Mouse (Mus musculus) cerebellum, adult 11-12 months (tissue): ENCODE results near the gene Plekhj1.
"Not testable (repeated sequence)": the region's sequence is repeated elsewhere in the genome, so short reads cannot be mapped to it uniquely, and the experiment has no call there.

Experiments used
- DNase-seq: peaks from one replicate; pipeline ENCODE4 v3.0.0; 2022

Gene Plekhj1

GRCm38 (mm10) chr10:80826151-80827062 lies 28.0 kb upstream of the Plekhj1 start, which contains the start of gene Oaz1:
Gene Oaz1, plus strand, starts transcription at chr10:80826656.
- DNase-seq, result peak; percentile 100

GRCm38 (mm10) chr10:80824827-80825226 lies 26.4 kb upstream of the Plekhj1 start:
- no peak for DNase-seq

GRCm38 (mm10) chr10:80823847-80824643 lies 25.6 kb upstream of the Plekhj1 start:
- DNase-seq, result no peak

GRCm38 (mm10) chr10:80823316-80823715 lies 24.9 kb upstream of the Plekhj1 start:
- no peak for DNase-seq

GRCm38 (mm10) chr10:80822528-80822927 lies 24.1 kb upstream of the Plekhj1 start:
- no peak for DNase-seq

- peak; percentile 32 for DNase-seq
These were observed 23.6 kb upstream of the Plekhj1 start for GRCm38 (mm10) chr10:80821991-80822390.

GRCm38 (mm10) chr10:80819406-80819805 lies 21.0 kb upstream of the Plekhj1 start:
- DNase-seq, result no peak

- DNase-seq, result no peak
These were observed 20.3 kb upstream of the Plekhj1 start for GRCm38 (mm10) chr10:80818599-80819281.

GRCm38 (mm10) chr10:80817955-80818354 lies 19.5 kb upstream of the Plekhj1 start:
- not testable (repeated sequence) for DNase-seq

GRCm38 (mm10) chr10:80817164-80817563 lies 18.7 kb upstream of the Plekhj1 start:
- no peak for DNase-seq

GRCm38 (mm10) chr10:80816303-80816702 lies 17.9 kb upstream of the Plekhj1 start:
- not testable (repeated sequence) for DNase-seq

- DNase-seq, result no peak
These were observed 16.4 kb upstream of the Plekhj1 start for GRCm38 (mm10) chr10:80814800-80815199.

- DNase-seq, result no peak
These were observed 14.9 kb upstream of the Plekhj1 start, which contains the start of gene Jsrp1 for GRCm38 (mm10) chr10:80813366-80813765. Gene Jsrp1, minus strand, starts transcription at chr10:80813498.

GRCm38 (mm10) chr10:80812391-80813041 lies 14.1 kb upstream of the Plekhj1 start:
- DNase-seq, result no peak

- no peak for DNase-seq
These were observed 11.7 kb upstream of the Plekhj1 start for GRCm38 (mm10) chr10:80810084-80810483.

GRCm38 (mm10) chr10:80808985-80809632 lies 10.7 kb upstream of the Plekhj1 start:
- no peak for DNase-seq

GRCm38 (mm10) chr10:80808099-80808984 lies 9.9 kb upstream of the Plekhj1 start:
- DNase-seq, result peak; percentile 45

- DNase-seq, result peak; percentile 93
These were observed 8.7 kb upstream of the Plekhj1 start for GRCm38 (mm10) chr10:80807057-80807627.

GRCm38 (mm10) chr10:80806341-80807056 lies 8.1 kb upstream of the Plekhj1 start:
- peak; percentile 74 for DNase-seq

GRCm38 (mm10) chr10:80805925-80806324 lies 7.5 kb upstream of the Plekhj1 start:
- DNase-seq, result peak; percentile 83
